Mouse (Mus musculus) heart, postnatal 4 days (tissue): ENCODE measurements around the gene Ctdspl2. TPM values are rescaled to one million over a fixed set of nuclear protein-coding genes. Genes with fewer than 3 reads are reported as not detected.

Experiments
- DNase-seq: peaks from one replicate; pipeline ENCODE4 v3.0.0; 2021
- microRNA-seq, 2 experiments: library from miRNA; unstranded; fragments of <30 nt; microRNA quantifications; one replicate each; pipeline ENCODE4 v1.2.0; 2021 to 2022
- total RNA-seq, 2 experiments: library from RNA; stranded (reverse); gene quantifications; 2 replicates each; pipeline ENCODE4 v1.2.3; 2021

Gene Ctdspl2
- total RNA-seq, 2 experiments from 2014 or later = 35.4 to 37.7 TPM

- no peak for DNase-seq
These were observed 103.7 kb downstream of the Ctdspl2 start for GRCm38 (mm10) chr2:122059365-122060115.

Small RNAs within 50 kb of the gene (microRNA-seq; reads per million reads assigned to microRNA genes)
- gene Gm47314 = 0 reads per million in 2 experiments

Other genes starting within 250 kb of the Ctdspl2 start
- gene Frmd5, start 148.9 kb upstream of the Ctdspl2 start, total RNA-seq = 100 to 1,000 TPM; 161 to 204 TPM
- 10 to 100 TPM; 28.7 to 30.0 TPM for gene Casc4, start 89.0 kb upstream of the Ctdspl2 start, total RNA-seq
- gene Mageb3, start 91 bp downstream of the Ctdspl2 start, total RNA-seq = under 1 TPM; 0.18 to 0.29 TPM
- gene Eif3j1, start 72.5 kb downstream of the Ctdspl2 start, total RNA-seq = 10 to 100 TPM; 21.1 to 21.9 TPM
- gene Spg11, start 162.4 kb downstream of the Ctdspl2 start, total RNA-seq = 10 to 100 TPM; 12.2 TPM
- 100 to 1,000 TPM; 114 to 125 TPM for gene B2m, start 191.7 kb downstream of the Ctdspl2 start, total RNA-seq
- not detected for gene Trim69, start 204.7 kb downstream of the Ctdspl2 start, total RNA-seq
- not detected for gene Patl2, start 230.2 kb downstream of the Ctdspl2 start, total RNA-seq
- not detected for gene Terb2, start 230.3 kb downstream of the Ctdspl2 start, total RNA-seq